ENCODE assay signal across 12 mouse cellular contexts in the genomic region with DNA sequence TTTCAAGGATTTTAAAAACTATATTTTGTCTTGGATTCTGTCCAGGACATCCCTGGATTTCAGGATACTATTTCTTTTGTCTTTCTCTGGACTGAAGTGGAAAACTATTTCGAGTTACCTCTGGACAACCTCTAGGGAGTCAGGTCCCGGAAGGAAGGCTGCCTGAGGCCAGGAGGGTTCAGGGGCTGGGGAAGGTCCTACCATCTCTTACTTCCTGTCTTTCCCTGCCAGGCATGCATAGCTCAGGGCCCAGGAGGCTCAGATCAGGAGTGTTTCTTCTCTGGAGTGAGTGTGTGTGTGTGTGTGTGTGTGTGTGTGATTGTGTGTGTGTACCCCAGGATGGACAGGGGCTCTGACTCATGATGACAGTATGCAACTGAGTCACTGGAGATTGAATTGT. TPM values are rescaled to one million over a fixed set of nuclear protein-coding genes. Genes with fewer than 3 reads are reported as not detected.
DNase-seq lines count a peak whose midpoint lies in the region; ATAC-seq lines count a peak whose summit lies in the region.
"Had no signal": no experiment of that assay in that cellular context is flagged by ENCODE, and none has a peak within 500 bp of the region (broad histone marks: within the 10 kb centered on the region; RNA-seq: fewer than 3 reads in every experiment).

No protein-coding gene starts in this region.

- H3K4me2 ChIP-seq in lung, embryonic 15.5 days = no peak overlapping the region
- no peak overlapping the region for H3K4me2 ChIP-seq in stomach, embryonic 16.5 days (ENCODE audit: low read depth, low read length)
- H3K4me2 ChIP-seq: liver, embryonic 12.5 days; midbrain, embryonic 12.5 days had no signal

- H3K9ac ChIP-seq in lung, embryonic 15.5 days = no peak overlapping the region
- no peak overlapping the region for H3K9ac ChIP-seq in stomach, embryonic 16.5 days (ENCODE audit: low read length)
- H3K9ac ChIP-seq: liver, embryonic 12.5 days; midbrain, embryonic 12.5 days had no signal

- H3K4me3 ChIP-seq in lung, embryonic 15.5 days = no peak overlapping the region
- no peak overlapping the region for H3K4me3 ChIP-seq in brown adipose tissue, adult 24 weeks (ENCODE audit: insufficient read depth, low read depth, low read length)
- H3K4me3 ChIP-seq in stomach, embryonic 16.5 days (replicated peaks; ENCODE audit: low read length) = no peak overlapping the region
- H3K4me3 ChIP-seq: erythroblast, embryonic 14.5 days; liver, embryonic 12.5 days; midbrain, embryonic 12.5 days had no signal

- DNase-seq in lung, adult 18-20 months = no peak
- DNase-seq in heart, postnatal 25 days (ENCODE audit: low spot score) = peak; percentile 21
- DNase-seq in layer of hippocampus, adult 11-12 months (ENCODE audit: low spot score) = no peak
- no peak for DNase-seq in left cerebral cortex, adult 8-10 months (ENCODE audit: low spot score in 2 of 2)
- DNase-seq: cerebellum, adult 9-11 months; layer of hippocampus, postnatal 36 days had no signal

- H3K9me3 ChIP-seq in lung, embryonic 15.5 days = no peaks in the 10 kb centered on the region
- H3K9me3 ChIP-seq in stomach, embryonic 16.5 days (replicated peaks; ENCODE audit: control insufficient read depth, low read length) = no peaks in the 10 kb centered on the region
- H3K9me3 ChIP-seq: liver, embryonic 12.5 days; midbrain, embryonic 12.5 days had no signal

- no peaks in the 10 kb centered on the region for H3K36me3 ChIP-seq in lung, embryonic 15.5 days
- H3K36me3 ChIP-seq in stomach, embryonic 16.5 days (ENCODE audit: control insufficient read depth, insufficient read depth, low read length) = no peaks in the 10 kb centered on the region
- H3K36me3 ChIP-seq: liver, embryonic 12.5 days; midbrain, embryonic 12.5 days had no signal

- intact Hi-C loops in heart, postnatal 25 days (cut with DNase I) = no loop called here

- no peaks in the 10 kb centered on the region for H3K27me3 ChIP-seq in lung, embryonic 15.5 days
- no peaks in the 10 kb centered on the region for H3K27me3 ChIP-seq in stomach, embryonic 16.5 days (ENCODE audit: control insufficient read depth, insufficient read depth, low read length)
- H3K27me3 ChIP-seq: liver, embryonic 12.5 days; midbrain, embryonic 12.5 days had no signal

- peak; percentile 59; the same call in 1 of the 2 replicates for ATAC-seq in lung, embryonic 15.5 days (ENCODE audit: borderline replicate concordance, extremely low read depth, low FRiP score, low TSS enrichment)
- ATAC-seq in stomach, embryonic 16.5 days (ENCODE audit: insufficient read depth, low FRiP score) = peak; percentile 29; the same call in 1 of the 2 replicates
- ATAC-seq: liver, embryonic 12.5 days had no signal

- 73% methylated on average over 2 of the region's 2 CpGs for WGBS in lung, embryonic 15.5 days
- WGBS in stomach, embryonic 16.5 days = 61% methylated on average over 2 of the region's 2 CpGs

- peak overlapping the region; percentile 55; the same call in 1 of the 2 replicates for H3K27ac ChIP-seq in lung, embryonic 15.5 days
- peak overlapping the region; percentile 91 for H3K27ac ChIP-seq in brown adipose tissue, adult 24 weeks (replicated peaks; ENCODE audit: low read depth, low read length)
- H3K27ac ChIP-seq in stomach, embryonic 16.5 days (ENCODE audit: low read length) = no peak overlapping the region
- H3K27ac ChIP-seq: liver, embryonic 12.5 days; midbrain, embryonic 12.5 days had no signal

- H3K4me1 ChIP-seq in lung, embryonic 15.5 days = 0 out of 2 replicates have a peak, but pooled peaks cover 3% of the 10 kb centered on the region
- H3K4me1 ChIP-seq in brown adipose tissue, adult 24 weeks (ENCODE audit: control insufficient read depth, insufficient read depth, insufficient read length, low read length) = peaks cover 22% of the 10 kb centered on the region
- H3K4me1 ChIP-seq in stomach, embryonic 16.5 days (ENCODE audit: control insufficient read depth, insufficient read depth, low read length) = 0 out of 2 replicates have a peak, but pooled peaks cover 5% of the 10 kb centered on the region
- H3K4me1 ChIP-seq: liver, embryonic 12.5 days had no signal

RNA-seq across cellular contexts. Expression of a gene that starts 40.5 kb away (rescaled TPM):
- 8.7 and 9.8 TPM in 2 replicates for polyA plus RNA-seq in lung, embryonic 15.5 days (2015; fragmentation: Nextera tagmentation; extraction: Ambion mirVana)
- polyA plus RNA-seq in brown adipose tissue, adult 24 weeks (2012; ENCODE audit: insufficient read depth, insufficient read length, missing spikeins) = 13.8 and 22.9 TPM in 2 replicates
- 100 to 1,000 TPM; 111 to 119 TPM for total RNA-seq in heart, postnatal 25 days (2021)
- polyA plus RNA-seq in stomach, embryonic 16.5 days (2015; fragmentation: Nextera tagmentation; extraction: Ambion mirVana) = 9.6 and 11.5 TPM in 2 replicates
- 1 to 10 TPM; 3.7 to 5.6 (median 3.8) TPM for total RNA-seq in left cerebral cortex, adult 8-10 months (2022)
